Mouse (Mus musculus): ENCODE measurements around the gene Igf2r.

GRCm38 (mm10) chr17:12808851-12809250 lies 39.4 kb upstream of the Igf2r start:
- TF ChIP-seq CTCF (IDR thresholded peaks at IDR 0.05; ENCODE audit: low read depth, low read length) (no peak), TAL1 (conservative IDR thresholded peaks at IDR 0.05; ENCODE audit: low read depth, low read length) (no peak), POLR2AphosphoS5 (IDR thresholded peaks at IDR 0.05; ENCODE audit: insufficient replicate concordance, low read depth, low read length) (no peak), GATA1 (IDR thresholded peaks at IDR 0.05; ENCODE audit: borderline replicate concordance, low read length) (no peak), GATA2 (IDR thresholded peaks at IDR 0.05; ENCODE audit: borderline replicate concordance, low read depth, low read length) (no peak)

Measured in G1E (cell line).